Mouse (Mus musculus): ENCODE measurements around the gene Tmem156. TPM values are rescaled to one million over a fixed set of nuclear protein-coding genes. Genes with fewer than 3 reads are reported as not detected.

Gene Tmem156
- total RNA-seq, 2 experiments from 2014 or later, result not detected

GRCm38 (mm10) chr5:65096805-65097204 is 4.9 kb upstream of the Tmem156 start:
- DNase-seq, result no peak

- DNase-seq, result no peak
Measured at GRCm38 (mm10) chr5:65096082-65096481, 4.2 kb upstream of the Tmem156 start.

GRCm38 (mm10) chr5:65094902-65095545 is 3.1 kb upstream of the Tmem156 start:
- no peak for DNase-seq

GRCm38 (mm10) chr5:65093769-65094168 is 1.8 kb upstream of the Tmem156 start:
- no peak for DNase-seq

- DNase-seq, result no peak
Measured at GRCm38 (mm10) chr5:65091184-65091858, 611 bp downstream of the Tmem156 start.

- DNase-seq, result no peak
Measured at GRCm38 (mm10) chr5:65089707-65090106, 2.2 kb downstream of the Tmem156 start.

- peak; percentile 80 for DNase-seq
Measured at GRCm38 (mm10) chr5:65086522-65086921, 5.4 kb downstream of the Tmem156 start.

- DNase-seq, result no peak
Measured at GRCm38 (mm10) chr5:65081836-65082235, 10.1 kb downstream of the Tmem156 start.

- no peak for DNase-seq
Measured at GRCm38 (mm10) chr5:65079881-65080280, 12.1 kb downstream of the Tmem156 start.

GRCm38 (mm10) chr5:65078081-65078480 is 13.9 kb downstream of the Tmem156 start:
- no peak for DNase-seq

GRCm38 (mm10) chr5:65076748-65077147 is 15.2 kb downstream of the Tmem156 start:
- DNase-seq, result no peak

- no peak for DNase-seq
Measured at GRCm38 (mm10) chr5:65076087-65076486, 15.8 kb downstream of the Tmem156 start.

GRCm38 (mm10) chr5:65074693-65075092 is 17.2 kb downstream of the Tmem156 start:
- DNase-seq, result no peak

- no peak for DNase-seq
Measured at GRCm38 (mm10) chr5:65073247-65073646, 18.7 kb downstream of the Tmem156 start.

GRCm38 (mm10) chr5:65071689-65072118 is 20.2 kb downstream of the Tmem156 start:
- DNase-seq, result no peak

- DNase-seq, result no peak
Measured at GRCm38 (mm10) chr5:65069872-65070271, 22.1 kb downstream of the Tmem156 start.

GRCm38 (mm10) chr5:65068166-65068565 is 23.8 kb downstream of the Tmem156 start:
- DNase-seq, result no peak

- DNase-seq, result no peak
Measured at GRCm38 (mm10) chr5:65063266-65063665, 28.7 kb downstream of the Tmem156 start.

GRCm38 (mm10) chr5:65062236-65062635 is 29.7 kb downstream of the Tmem156 start:
- no peak for DNase-seq

- DNase-seq, result no peak
Measured at GRCm38 (mm10) chr5:65059806-65060205, 32.1 kb downstream of the Tmem156 start.

GRCm38 (mm10) chr5:65057596-65057995 is 34.3 kb downstream of the Tmem156 start:
- no peak for DNase-seq

- DNase-seq, result no peak
Measured at GRCm38 (mm10) chr5:65051513-65051912, 40.4 kb downstream of the Tmem156 start.

GRCm38 (mm10) chr5:65049880-65050279 is 42.1 kb downstream of the Tmem156 start:
- no peak for DNase-seq

- no peak for DNase-seq
Measured at GRCm38 (mm10) chr5:65047285-65047855, 44.6 kb downstream of the Tmem156 start.
